Mouse (Mus musculus) common myeloid progenitor, adult 5-6 weeks (primary cell): ENCODE measurements at regions not wholly inside any gene's neighbourhood (a gene's known extent, or its start where the extent isn't known, plus 50 kb on each side); places are given as distances from the start of the nearest gene placed in this dataset.
A peak's percentile ranks its signal among the peaks of the same experiment; 100 is the strongest.
"Not testable (repeated sequence)": the region's sequence is repeated elsewhere in the genome, so short reads cannot be mapped to it uniquely, and the experiment has no call there.

ENCODE experiments used
- ATAC-seq: replicated peaks from 2 replicates; pipeline ENCODE4 v1.8.0; 2016; ENCODE audit warnings: low read depth, mild to moderate bottlenecking, moderate TSS enrichment, inconsistent platforms; ENCODE audit not compliant: poor library complexity, severe bottlenecking

GRCm38 (mm10) chr6:14632837-14633236 is 122.2 kb downstream of the Ppp1r3a start:
- ATAC-seq: no peak

GRCm38 (mm10) chr6:14631719-14632445 is 123.2 kb downstream of the Ppp1r3a start:
- no peak for ATAC-seq

DNA sequence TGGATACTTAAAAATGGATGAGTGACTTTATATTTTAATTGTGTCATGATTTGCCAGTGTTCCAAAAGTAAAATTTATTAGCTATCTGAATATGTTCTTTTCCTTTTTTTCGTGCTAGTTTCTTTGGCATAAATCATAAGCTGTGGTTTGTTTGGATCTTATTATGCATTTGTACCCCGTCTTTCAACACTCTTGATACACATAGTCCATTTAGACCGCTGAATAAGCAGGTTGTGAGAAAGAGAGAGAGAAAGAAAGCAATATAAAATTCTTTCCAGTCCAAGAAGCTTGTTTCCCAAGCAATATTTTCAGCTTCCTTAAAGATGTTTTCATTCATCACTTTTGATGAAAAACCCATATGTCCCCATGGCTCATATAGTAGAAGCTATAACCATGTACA is 138.4 kb downstream of the Ppp1r3a start:
- no peak for ATAC-seq

- no peak for ATAC-seq
Observed at GRCm38 (mm10) chr6:14608076-14608475, 147.0 kb downstream of the Ppp1r3a start.

GRCm38 (mm10) chr6:14600543-14601249 is 154.4 kb downstream of the Ppp1r3a start:
- no peak for ATAC-seq

DNA sequence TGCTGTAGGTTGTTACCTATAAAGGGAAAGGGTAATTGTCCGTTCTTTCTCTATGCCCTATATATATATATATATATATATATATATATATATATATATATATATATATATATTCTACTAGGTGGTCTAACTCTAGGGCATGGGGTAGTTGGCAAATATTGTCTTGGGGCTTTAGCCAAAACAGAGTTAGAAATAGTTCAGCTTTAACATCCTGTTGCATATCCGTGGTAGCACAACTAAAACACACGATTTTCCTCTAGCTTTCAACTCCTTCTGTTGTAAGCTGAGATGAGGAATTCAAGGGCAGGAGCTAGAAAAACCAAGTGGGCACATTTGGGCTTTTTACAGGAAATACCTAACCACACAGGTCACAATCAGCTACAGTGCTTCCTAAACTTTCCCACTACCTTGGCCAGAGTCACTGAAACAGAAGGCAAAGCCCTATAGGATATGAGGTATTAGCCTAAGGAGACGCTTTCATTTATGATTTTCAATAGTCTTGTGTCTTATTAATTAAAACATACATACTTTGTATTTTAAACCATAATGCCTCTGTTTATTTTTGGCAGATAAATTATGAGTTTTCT is 158.1 kb downstream of the Ppp1r3a start:
- ATAC-seq: no peak

DNA sequence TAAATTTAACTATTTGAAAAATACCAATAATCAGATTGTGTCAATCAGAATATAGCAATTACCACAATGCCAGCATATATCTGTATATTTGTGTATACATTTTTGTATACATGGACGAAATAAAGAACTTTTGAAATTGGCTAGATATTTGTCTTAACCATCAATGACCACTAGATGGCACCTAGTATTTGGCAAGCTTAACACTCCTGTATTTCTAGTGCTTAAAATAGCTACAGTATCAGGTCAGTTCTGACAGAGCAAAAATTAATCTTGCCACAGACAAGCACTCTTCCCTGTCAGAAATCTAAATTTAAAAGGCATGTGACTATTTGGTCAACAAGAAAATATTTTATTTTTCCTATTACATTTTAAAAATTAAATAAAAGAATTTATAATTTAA is 169.2 kb downstream of the Ppp1r3a start:
- ATAC-seq: peak; percentile 73

DNA sequence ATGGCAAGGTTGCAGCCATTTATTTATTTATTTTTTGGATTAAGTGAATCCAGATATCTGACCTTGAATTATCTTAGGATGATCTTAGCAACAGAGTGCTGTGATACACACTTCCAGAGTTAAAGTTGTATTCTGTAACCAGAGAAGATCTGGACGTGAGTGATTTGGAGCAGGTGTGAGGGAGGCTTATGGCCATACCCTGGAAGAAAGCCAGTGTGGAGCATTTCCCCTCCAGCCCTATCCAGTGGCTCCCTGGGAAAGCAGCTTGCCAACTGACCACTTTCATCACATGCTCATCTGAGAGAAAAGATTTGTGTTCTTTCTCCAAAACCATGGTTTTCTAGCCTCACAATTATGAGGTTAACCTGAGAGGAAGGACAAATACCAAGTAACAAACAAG is 171.2 kb downstream of the Ppp1r3a start:
- ATAC-seq: no peak

DNA sequence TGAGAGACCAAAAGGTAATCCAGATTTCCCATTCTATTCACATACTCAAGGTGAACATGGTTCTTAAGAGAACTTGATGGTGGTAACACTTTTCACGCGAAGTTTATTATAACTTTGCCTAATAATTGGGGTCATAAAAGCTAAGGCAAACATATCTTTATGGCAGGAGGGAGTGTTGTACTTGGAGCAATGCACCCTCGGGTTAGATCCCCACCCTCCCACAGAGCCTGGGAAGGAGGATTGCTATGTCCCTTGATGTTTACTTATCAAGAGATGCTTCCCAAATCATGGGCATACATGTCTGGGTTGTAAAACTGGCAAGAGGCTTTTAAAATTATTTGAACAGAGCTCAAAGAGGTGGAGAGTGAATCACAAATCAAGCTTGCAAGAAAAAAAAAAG is 180.5 kb downstream of the Ppp1r3a start:
- ATAC-seq: no peak

DNA sequence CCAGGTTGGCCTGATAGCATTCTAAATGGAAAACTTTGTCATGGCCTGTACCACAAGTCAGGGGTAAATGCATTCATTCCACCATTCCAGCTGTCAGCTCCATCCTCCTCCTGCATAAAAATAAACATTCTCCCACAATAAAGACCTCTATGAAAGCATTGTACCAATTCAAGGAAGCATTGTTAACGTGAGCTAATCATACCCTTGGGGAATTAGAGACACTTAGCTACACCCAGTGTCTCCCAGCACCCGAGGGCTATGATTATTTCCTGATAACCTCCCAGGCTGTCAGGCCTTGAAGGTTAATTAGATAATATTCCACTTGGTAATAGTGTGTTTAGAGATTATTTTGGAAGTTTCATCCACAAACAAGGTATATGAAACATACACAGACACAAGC is 182.1 kb downstream of the Ppp1r3a start:
- ATAC-seq: no peak

GRCm38 (mm10) chr6:14540333-14540732 is 214.7 kb downstream of the Ppp1r3a start:
- no peak for ATAC-seq

DNA sequence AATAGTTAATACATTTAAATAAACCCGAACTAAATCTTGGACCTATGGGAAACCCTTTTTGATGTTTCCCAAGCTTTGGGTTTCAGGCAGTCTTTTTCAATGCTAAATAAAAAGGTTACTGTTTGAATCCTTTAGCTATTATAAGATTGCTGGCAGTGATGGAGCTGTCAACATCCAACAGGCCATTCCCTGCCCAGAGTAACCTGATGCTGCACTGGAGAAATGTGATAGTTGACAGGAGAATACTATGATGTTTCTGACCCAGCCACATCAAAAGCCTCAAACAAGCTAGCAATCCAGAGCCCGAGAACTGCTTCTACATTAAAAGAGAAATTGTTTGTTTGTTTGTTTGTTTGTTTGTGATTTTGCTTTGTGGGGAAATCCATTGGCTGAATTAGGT is 226.0 kb downstream of the Ppp1r3a start:
- no peak for ATAC-seq

DNA sequence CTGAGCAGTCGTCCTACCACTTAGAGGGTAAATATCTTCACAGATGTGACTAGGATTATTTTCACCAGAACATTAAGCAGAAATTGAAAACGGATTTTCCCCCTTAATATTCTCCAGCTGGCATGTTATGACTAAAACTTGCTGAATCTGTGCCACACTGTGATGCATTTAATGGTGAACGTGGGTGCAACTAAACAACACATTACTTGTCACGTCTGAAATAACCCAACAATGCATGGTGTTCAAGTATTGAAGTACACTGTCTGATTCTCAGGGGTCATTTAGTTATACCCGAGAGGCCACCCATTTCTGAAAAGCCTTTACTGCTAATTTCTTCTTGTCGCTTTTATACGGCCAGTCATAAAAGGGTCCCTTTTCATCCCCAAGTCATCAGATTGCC is 226.5 kb downstream of the Ppp1r3a start:
- ATAC-seq: no peak

DNA sequence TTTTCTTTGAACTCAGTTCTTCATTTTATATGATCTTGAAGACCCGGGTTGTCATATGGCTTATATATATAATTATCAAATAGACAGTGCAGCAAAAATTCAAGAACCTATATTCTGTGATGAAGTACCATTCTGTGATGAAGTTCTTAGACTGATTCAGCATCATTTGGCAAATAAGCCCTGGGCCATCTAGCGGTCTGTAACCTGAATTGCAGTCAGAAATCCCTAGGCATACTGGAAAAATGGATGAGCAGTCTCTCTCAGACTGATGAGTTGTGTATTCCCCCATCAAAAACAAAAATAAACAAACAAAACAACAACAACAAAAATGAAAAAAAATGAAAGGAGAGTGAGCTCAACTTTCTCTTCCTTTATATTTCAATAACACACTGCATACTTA is 232.3 kb downstream of the Ppp1r3a start:
- ATAC-seq: peak; percentile 72; the same call in 1 of the 2 replicates

- no peak for ATAC-seq
Observed at GRCm38 (mm10) chr6:14521321-14521720, 233.8 kb downstream of the Ppp1r3a start.

GRCm38 (mm10) chr6:14504171-14504570 is 250.9 kb downstream of the Ppp1r3a start:
- ATAC-seq: peak; percentile 81

DNA sequence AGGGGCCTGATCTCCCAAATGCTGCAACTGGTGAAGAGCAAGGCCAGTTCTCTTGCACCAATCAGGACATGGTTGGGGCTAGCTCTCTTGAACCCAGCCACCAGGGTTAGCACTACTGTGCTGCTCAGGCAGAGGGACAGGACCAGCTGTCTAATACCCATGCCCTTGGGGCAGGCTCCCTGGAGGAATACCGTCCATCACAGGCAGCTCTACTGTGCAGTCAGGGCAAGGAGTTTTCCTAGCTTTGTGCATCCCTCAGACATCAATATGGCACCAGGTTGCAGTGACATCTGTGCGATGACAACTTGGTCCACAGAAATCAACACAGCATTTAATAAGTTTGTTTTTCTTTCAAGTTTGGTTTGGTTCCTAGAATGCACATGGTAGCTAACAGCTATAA is 254.4 kb downstream of the Ppp1r3a start:
- no peak for ATAC-seq

DNA sequence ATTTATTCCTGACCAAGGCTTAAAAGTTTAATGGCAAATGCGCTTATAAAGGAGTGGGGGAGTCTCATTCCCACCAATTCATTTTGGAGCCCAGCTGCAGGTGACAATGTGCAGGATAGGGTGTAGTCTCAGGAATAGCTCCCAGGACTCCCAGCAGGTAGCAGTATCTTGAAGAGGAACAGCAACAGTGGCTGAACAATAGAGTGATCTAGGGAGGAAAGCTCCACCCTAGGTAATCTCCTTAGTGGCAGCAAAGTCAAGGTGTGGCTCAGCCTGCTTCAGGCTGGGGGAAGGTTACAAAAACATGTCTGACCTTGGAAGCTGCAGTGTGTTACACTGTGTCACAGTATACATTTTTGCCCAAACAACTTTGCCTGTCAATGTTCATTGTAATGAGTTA is 255.2 kb downstream of the Ppp1r3a start:
- not testable (repeated sequence) for ATAC-seq

DNA sequence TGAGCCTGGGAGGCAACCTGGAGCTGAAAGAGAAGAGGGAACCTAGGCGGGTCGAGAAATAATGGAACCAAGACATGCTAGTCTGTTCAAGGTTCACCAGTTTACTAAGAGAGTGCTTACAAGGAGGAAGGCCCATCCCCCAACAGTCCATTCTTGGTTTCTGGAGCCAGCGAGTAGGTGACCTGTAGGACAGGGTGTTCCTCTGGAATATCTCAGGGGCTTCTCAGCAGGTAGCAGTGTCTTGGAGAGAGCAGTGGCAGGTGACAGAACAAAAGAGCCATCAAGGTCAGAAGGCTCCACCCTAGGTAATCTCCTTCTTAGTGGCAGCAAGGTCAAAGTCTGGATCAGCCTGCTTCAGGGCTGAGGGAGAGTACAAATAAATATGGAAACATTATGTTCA is 268.4 kb downstream of the Ppp1r3a start:
- ATAC-seq: not testable (repeated sequence)

DNA sequence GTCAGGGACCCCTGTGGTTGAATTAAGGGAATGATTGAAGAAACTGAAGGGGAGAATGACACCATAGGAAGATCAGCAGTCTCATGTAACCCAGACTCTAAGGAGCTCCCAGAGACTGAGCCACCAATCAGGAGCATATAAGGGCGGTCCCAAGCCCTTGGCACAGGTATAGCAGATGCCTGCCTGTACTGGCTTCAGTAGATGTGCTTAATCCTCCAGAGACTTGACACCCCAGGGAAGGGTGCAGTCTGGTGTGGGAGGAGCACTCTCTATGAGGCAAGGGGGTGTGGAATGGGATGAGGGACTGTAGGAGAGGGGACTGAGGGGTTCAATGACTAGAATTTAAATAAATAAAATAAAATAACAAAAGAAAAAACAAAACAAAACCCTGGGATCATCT is 298.7 kb downstream of the Ppp1r3a start:
- no peak for ATAC-seq

DNA sequence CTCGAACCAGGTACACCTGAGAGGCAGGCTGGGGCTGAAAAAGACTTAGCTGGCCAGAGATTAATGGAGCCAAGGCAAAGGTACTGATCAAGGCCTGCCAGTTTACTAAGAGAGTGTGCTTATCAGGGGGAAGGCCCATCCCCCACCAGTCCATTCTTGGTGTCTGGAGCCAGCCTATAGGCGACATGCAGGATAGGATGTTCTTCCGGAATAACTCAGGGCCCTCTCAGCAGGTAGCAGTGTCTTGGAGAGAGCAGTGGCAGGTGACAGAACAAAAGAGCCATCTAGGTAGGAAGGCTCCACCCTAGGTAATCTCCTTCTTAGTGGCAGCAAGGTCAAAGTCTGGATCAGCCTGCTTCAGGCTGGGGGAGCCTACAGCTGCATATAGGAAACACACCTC is 301.8 kb downstream of the Ppp1r3a start:
- ATAC-seq: not testable (repeated sequence)
